Mouse (Mus musculus) CH12F3 (cell line): ENCODE measurements around the gene Rbfox3.
"Not testable (repeated sequence)": the region's sequence is repeated elsewhere in the genome, so short reads cannot be mapped to it uniquely, and the experiment has no call there.

Experiments
- in situ Hi-C: fragments of 300-500 bp; cut with MboI; formaldehyde crosslinking; loops from 2 replicates; pipeline ENCODE4 v1.14.3; 2020; ENCODE audit warnings: low sequenced_read_pairs

The Rbfox3 gene

DNA sequence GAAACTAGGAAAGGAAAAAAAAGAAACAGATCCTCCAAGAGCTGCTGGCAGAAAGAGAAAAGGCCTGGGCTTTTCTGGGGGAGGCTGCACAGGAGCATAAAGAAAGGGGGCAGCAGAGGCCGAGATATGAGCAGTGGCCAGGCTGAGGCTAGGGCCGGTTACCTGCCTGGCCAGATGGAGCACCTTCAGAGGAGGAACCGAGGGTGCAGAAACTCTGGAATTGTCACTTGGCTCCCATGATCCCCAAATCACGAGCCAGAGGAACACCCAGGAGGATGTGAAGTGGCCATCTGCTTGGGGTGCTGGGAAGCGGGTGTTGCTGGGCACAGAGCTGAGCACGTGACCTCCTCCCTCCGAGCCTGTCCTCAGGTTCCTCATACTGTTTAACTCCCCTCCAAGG is 79.7 kb downstream of the Rbfox3 start:
- in situ Hi-C loops, result no loop called here

DNA sequence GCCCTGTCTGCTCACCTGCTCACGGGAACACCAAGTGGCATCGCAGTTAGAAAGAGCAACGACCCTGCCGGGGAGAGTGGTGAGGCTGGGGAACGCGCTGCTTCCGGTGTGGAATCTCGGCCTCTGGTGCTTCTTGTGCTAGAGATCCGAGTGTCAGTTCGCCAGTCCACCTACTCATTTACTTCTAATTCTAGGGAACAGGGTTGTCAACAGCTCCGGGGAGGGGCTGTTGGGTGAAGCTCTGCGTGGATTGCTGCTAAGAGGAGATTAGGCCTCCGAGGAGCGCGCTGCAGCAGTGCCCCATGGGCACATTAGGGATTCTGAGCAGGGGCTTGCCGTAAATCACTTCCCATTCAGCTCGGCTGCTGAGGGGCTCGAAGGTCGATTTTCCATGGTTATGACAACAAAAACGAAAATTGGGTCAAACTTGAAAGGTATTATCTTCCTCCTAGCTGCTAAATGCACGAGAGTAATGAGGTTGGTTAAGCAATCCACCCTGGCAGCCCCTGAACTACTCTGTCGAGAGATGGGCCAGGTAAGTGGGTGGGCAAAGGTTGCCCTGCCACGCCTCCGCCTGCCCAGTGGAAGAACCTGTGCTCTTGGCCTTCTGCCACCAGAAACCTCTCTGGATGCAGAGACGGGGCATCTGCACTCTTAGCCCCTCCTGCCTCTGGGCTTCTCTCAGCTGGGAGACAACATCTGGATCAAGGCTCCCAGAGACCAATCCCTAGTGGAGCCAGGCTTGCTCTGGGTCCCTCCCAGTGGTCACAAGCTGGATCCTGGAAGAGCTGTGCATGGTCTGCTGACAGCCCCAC is 85.9 kb downstream of the Rbfox3 start:
- in situ Hi-C loops, result no loop called here

DNA sequence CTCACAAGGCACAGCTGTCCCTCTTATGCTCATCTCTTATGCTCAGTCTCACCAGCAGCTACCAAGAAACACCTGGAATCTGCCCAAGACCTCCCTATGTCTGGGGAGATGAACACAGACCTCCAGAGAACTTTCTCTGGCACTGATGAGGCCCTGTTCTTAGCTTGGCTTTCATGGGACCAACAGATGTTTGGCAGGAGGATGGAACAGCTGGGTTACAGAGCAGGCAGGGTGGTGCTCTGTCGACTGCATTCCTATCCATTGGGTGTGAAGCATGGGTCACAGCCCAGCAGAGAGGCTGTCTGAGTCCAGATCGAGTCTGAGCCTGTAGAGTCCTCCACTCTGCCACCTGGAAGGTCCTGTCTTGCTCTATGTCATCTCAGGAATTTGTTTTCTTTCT is 90.0 kb downstream of the Rbfox3 start:
- in situ Hi-C loops, result no loop called here

DNA sequence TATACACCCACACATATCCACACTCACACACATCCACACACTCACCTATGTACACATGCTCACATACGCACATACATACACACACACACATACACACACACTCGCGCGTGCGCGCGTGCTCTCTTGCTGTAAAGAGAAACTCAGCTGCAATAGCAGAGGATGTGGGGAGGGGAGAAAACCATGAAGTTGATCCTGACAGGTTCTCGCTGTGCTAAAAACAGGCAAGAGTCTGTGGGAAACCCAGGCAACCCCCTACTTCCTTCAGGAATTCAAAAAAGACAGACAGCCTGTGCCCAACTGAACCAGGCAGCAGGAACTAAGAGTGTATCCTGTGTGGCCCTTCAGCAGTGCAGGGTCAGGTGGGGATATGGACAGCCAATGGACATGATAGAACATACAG is 92.9 kb downstream of the Rbfox3 start:
- in situ Hi-C loops, result no loop called here

DNA sequence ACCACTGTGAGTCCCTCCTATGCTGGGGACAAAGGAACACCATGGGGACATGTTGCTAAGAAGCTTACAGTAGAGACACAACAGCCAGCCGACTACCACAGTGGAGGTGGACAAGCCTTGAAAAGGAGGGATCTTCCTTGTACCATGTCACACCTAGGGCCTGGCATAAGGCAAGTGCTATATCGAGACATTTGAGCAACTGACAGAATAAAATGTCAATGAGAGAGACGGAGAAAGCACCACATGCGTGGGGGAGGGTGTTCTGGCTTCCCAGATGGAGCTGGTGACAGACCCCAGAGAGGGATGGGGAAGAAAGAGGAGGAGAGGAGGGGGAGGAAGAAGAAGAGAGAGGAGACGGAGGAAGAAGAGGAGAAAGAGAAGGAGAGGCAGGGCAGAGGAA is 96.3 kb downstream of the Rbfox3 start:
- in situ Hi-C loops, result no loop called here

DNA sequence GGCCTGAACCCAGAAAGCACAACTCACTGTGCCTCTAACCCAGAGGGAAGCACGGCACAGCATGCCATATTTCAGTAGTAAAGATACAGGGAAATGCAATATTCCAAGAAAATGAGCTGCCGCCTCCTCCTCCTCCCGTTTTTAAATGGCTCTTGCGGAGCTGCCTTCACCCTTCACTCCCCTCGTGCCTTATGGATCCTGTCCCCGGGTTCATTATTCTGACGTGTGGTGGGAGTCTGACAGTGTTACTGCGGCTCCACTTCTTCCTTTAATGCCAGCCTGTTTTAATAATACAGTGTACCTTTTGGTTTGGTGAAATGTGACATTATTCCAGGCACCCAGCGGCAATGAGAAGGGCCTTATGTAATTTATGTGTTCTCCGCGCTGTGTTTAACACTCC is 97.5 kb downstream of the Rbfox3 start:
- in situ Hi-C loops, result no loop called here

DNA sequence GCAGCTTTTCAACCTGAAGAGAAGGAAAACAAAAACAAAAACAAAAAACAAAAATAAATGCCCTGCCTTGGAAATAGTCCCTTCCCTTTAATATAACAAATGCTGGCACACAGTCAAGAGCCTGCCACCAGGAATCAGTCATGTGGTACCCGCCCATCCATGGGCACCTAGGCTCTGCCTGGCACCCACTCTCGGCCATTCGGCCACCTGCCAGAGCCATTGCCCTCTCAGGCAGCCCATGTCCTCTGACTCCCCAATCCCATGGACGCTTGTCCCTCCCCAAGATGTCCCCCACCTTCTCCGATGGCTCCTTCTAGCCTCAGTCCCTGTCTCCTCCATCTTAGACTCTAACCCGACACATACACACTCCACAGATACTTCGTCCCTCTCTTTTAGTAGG is 100.0 kb downstream of the Rbfox3 start:
- in situ Hi-C loops, result no loop called here

DNA sequence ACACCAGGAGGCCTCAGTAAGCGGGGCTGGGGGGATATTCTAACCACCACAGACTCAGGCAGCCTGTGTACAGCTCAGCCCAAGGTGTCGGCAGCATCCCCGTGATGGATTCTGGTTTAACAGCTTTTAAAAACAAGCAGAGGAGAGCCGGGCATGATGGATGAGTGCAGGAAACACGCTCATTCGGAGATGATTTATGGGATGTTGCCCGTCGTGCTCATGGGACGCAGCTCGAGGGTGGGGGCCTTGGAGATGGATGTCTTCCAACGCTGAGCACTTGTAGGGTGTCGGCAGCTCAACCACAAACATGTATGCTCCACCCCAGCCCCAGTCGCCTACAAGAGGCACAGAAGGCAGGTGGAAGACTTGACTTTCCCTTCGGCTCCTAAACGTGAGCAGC is 103.9 kb downstream of the Rbfox3 start:
- in situ Hi-C loops, result no loop called here

DNA sequence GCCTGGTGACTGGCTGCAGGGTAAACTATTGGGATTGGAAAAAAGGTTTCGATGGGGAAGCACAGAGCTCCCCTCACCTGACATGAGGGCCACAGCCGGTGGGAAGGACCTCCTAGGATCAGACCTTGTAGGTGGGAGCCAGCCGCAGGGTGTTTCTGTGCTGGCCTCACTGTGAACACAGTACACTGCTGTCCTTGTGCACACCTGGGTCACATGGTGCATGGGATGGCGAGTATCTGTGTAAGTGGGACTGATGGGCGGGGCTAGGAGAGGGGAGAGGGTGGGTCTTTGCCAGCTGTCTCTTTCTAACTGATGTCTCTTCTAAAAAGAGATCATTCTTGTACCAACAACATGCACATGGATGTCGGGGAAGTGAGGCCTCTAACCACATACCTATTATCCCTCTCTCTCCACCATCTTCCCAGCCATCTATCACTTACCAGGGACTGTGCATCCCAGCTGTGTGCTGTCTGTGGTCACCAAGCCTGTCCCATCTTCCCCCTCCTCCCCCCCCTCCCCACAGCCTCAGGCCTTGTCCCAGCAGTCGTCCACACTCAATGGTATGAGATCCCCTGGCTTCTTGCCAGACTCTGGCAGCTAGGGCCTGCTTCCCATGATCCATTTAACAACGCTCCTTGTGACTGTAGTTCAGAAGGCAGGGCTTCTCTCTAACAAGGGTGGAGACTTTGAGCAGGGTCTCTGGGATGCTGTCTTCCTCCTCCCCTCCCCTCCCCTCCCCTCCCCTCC is 116.4 kb downstream of the Rbfox3 start:
- in situ Hi-C loops, result no loop called here

DNA sequence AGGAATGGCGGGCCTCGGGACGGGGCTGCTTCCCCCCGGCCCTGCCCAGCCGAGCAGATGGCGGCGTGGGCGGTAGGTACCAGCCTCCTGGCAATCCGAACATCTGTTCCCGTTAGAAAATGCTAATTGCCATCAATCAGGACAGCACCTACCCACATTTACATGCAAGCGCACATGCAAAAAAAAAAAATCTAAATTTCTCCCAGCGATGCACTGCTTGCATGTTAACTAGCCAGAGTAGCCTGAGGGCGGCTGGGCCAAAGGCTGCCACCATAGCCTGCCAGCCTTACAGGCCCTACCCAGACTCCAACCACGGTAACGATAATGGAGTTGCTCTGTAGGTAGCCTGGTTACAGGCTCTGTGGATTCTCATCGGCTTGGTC is 117.8 kb downstream of the Rbfox3 start:
- in situ Hi-C loops, result no loop called here

DNA sequence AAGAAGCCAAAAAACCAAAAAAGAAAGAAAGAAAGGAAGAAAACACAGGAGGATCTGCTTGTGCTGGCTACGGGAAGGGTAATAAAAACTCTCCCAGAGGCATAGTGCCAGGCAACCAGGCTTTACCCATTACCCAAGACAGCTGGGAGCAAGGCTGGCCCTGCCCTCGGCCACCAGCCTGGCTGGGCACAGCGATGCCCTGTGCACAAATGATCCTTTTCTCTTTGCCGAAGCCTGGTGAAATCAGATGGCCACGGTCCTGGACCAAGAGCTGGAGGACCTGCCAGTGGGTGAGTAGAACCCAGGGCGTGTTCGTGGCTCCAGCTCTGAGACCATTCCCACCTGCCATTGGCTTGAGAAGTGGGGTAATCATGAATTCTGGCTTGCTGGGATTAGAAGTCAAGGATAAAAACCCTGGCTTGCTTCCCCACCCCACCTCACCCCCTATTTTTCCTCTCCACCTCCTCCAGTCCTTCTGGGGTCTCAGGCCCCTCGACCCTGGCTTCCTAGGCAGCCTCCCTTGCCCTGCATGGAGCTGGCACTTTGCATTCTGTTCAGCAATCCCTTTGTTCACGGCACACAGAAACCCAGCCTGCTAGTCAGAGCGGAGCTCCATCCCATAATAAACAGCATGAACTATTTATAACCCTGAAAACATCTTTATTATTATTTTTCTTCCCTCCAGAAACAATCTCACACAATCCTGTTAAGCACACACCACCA is 118.3 kb downstream of the Rbfox3 start:
- in situ Hi-C loops, result no loop called here

DNA sequence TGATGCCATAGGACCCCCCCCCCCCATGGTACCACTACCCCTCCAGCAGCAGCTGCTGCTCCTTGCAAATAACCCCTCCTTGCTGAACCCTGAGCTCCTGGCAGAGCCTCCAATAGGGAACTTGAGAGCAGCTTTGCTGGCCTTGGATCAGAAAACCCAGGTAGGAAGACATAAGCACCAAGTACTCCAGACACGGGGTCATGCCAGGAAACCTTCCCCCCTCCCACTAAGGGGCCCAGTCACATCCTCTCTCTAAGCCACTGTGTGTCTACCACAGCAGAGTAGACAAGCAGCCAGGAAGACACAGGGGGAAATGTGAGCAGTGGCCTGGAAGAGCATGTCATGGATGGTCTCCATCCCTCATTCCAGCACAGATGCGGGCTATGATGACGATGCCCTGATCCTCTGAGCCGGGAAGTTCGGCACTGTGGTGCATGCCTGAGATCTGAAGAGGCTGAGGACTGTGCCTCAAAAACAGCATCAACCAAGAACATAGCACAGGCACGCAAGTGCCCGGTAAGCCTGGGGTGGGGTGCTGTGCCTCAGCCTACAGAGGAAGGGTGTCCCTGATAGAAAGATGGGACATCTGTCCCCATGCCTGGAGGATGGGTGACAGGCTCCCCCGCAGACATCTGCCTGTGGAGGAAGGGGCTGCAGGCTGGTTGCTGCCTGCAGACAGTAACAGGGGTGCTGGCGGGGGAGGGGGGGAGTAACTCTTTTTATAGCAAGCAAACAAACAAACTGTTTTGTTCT is 119.1 kb downstream of the Rbfox3 start:
- in situ Hi-C loops, result no loop called here

DNA sequence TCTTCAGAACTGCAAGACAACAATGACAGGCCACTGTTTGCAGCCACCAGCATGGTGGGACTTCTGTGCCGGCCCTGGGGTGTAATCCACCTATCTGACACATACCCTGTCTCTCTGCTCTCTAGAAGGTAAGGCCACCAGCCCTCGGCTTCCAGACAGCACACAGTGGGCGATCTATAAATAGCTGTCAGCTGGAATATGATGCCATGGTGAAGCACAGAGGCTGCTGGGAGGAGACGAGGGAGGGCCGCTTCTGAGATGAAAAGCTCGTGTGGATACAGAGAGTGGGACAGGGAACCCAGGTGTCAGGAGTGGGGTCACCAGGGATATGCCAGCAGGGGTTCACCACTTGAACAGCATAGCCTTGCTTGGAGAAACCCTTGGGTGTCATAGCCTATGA is 120.0 kb downstream of the Rbfox3 start:
- in situ Hi-C loops, result no loop called here

DNA sequence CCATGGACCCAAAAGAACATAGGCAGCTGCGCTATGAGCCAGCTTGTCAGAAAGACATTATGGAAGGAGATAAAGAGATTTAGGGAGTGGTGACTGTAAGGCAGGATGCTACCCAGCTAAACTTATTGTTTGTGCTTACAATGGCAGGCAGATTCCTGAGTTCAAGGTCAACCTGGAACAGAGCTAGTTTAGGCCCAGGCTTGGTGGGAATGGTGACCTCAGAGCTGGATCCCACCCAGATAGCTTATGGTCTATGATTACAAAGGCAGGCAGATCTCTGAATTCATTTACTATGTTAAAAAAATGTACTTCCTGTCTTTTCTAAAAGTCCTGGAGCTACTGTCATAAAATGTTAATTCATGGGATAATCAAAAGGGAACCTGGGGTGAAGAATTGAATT is 123.3 kb downstream of the Rbfox3 start:
- in situ Hi-C loops, result no loop called here

DNA sequence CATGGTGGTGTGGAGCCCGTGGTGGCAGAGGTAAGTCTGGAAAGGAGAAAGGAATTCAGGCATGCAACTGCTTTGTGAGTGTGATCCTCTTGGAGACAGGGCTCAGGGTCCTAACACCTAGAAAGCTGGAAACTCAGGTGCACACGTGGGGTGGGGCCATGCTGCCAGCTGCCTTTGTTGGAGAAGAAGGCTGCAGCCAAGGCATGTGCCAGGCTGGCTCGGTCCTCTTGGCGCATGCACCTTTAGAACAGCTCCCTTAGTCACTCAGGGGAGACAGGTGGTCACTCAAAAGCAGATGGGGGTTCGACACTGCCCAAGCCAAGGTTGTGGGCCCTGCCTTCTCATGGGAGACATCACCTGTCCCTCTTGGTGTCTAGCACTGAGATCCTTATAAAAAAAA is 128.7 kb downstream of the Rbfox3 start:
- in situ Hi-C loops, result no loop called here

DNA sequence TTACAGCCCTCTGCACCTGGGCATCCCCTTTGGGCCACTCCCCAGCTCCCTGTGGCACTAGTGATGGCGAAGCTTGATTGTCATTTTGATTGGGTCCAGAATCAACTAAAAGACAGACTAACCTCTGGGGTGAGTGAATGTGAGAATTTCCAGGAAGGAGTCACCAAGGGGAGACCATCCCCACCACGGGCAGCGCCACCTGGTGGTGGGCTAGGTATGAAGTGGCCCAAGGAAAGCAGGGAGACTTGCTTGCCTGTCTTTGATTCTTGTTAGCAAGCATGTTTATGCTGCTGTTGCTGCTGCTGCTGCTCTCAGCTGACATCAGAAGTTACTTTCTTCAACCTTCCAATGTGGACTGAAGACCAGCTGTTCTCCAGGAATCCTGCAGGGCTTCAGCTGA is 135.6 kb downstream of the Rbfox3 start:
- in situ Hi-C loops, result no loop called here

DNA sequence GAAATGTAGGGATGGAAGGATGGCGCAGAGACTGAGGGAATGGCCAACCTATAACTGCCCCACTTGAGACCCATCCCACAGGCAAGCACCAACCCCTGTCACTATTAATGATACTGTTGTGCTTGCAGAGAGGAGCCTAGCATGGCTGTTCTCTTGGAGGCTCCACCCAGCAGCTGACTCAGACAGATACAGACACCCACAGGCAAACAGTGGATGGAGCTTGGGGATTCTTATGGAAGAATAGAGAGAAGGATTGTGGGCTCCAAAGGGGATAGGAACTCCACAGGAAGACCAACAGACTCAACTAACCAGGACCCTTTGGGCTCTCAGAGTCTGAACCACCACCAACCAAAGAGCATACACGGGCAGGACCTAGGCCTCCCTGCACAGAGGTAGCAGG is 136.6 kb downstream of the Rbfox3 start:
- in situ Hi-C loops, result not testable (repeated sequence)

DNA sequence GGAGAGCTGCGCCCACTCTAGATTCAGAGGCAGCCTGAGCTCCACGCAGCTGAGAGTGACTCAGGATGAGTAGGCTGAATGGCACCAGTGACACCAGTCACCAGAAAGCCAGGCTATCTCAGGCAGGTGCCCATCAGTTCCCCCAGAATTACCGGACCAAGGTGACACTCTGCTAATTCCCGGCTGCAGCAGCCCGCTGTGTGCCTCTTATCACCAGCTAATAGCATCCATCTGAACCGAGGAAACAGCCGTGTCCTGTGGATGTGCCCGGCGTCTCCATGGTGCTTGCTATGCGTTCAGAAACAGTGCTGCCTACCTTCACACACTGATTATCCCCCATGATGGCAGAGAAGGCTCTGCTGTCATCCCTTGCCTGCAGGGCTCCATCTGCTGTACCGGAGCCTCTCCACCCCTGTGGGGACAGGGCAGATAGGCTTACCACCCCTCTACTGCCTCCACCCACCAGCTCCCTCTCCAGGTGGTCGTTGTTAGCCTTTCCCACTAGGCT is 138.3 kb downstream of the Rbfox3 start:
- in situ Hi-C loops, result no loop called here

DNA sequence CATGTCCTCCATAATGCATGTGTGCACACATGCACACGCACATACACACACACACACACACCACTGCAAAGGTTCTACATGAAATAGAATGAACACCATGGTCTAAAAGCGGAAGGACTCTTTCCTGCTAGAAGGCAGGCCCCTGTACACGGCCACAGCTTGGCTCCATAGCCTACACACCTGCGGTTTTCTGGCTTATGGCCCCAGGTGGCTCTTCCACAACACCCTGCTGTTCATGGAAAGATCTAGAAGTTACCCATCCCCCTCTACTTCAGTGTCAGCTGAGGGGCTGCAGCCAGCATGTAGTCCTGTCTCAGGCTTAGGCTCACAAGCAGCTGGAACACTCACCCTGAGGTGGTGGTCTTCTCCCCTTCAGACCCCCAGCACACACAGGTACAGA is 140.0 kb downstream of the Rbfox3 start:
- in situ Hi-C loops, result no loop called here

DNA sequence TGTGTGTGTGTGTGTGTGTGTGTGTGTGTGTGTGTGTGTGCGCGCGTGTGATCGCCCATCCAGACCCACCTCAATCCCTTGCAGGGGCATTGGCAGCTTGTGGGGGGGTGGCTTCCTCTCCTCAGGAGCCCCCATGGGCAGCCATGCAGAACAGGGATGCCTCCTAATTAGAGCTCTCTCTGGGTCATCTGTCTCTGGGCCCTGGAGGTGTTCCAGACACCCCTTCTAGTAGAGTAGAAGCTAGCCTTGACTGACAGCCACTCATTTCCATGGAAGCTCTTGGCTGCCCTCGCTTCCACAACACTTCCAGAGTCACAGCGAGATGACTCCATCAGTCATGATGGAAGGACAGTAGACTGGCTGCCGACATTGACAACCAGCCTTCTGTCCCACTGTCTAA is 140.6 kb downstream of the Rbfox3 start:
- in situ Hi-C loops, result no loop called here

DNA sequence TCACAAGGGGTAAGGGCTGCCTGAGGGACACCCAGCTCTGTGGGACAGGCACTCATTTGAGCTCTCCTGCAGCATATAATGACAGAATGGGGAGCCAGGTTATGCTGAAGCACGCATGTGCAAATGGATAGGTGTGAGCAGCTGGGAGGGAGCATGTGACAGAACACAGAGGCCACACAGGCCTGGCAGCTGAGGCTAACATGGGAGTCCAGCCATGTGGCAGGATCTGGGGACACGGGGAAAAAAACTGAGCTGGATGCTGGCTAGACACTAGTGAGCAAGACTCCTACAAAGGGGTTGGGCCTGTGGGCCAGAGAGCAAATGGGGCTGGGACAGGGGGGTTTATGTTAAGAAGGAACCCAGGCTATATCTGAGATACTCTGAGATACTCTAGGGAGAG is 141.9 kb downstream of the Rbfox3 start:
- in situ Hi-C loops, result no loop called here
